Comparison of ENCODE assay signal across 9 mouse cellular contexts in genomic region chr7:99797911-99798647, GRCm38 (mm10). TPM values are rescaled to one million over a fixed set of nuclear protein-coding genes. Genes with fewer than 3 reads are reported as not detected.
A peak's percentile ranks its signal among the peaks of the same experiment; 100 is the strongest.
DNase-seq lines count a peak whose midpoint lies in the region; ATAC-seq and TF ChIP-seq lines count a peak whose summit lies in the region.
"Had no signal": no experiment of that assay in that cellular context is flagged by ENCODE, and none has a peak within 500 bp of the region (broad histone marks: within the 10 kb centered on the region; RNA-seq: fewer than 3 reads in every experiment).

No protein-coding gene starts in this region.

- no peaks in the 10 kb centered on the region for H3K36me3 ChIP-seq in forebrain, embryonic 13.5 days (ENCODE audit: poor library complexity, severe bottlenecking)
- H3K36me3 ChIP-seq in liver, embryonic 14.5 days (replicated peaks; ENCODE audit: control insufficient read depth, insufficient read depth, low read depth): no peaks in the 10 kb centered on the region
- H3K36me3 ChIP-seq: hindbrain, embryonic 15.5 days had no signal

- H3K4me2 ChIP-seq in forebrain, embryonic 13.5 days: no peak overlapping the region
- no peak overlapping the region for H3K4me2 ChIP-seq in liver, embryonic 14.5 days (ENCODE audit: low read depth)
- H3K4me2 ChIP-seq: hindbrain, embryonic 15.5 days had no signal

- TF ChIP-seq CTCF in liver, embryonic 14.5 days (IDR thresholded peaks at IDR 0.05; ENCODE audit: low read depth): peak; percentile 80

- peak; percentile 83 for DNase-seq in 416B (ENCODE audit: low read depth)
- DNase-seq in B cell, adult 2 months: peak; percentile 75 to 81
- DNase-seq in c-Kit-positive CD71-negative TER-119-negative erythroid progenitor cells, embryonic 14.5 days (ENCODE audit: low read depth): peak; percentile 79
- peak; percentile 78 for DNase-seq in kidney, postnatal 10 days
- DNase-seq in liver, embryonic 14.5 days (ENCODE audit: low read depth in 3 of 3, low spot score in 3 of 3): peak; percentile 74 to 80 (median 76)
- DNase-seq in retina, adult 2 months (ENCODE audit: low read depth, low spot score): peak; percentile 63

- H3K9ac ChIP-seq in forebrain, embryonic 13.5 days: no peak overlapping the region
- no peak overlapping the region for H3K9ac ChIP-seq in liver, embryonic 14.5 days (replicated peaks)
- H3K9ac ChIP-seq: hindbrain, embryonic 15.5 days had no signal

- H3K9me3 ChIP-seq in forebrain, embryonic 13.5 days (replicated peaks): no peaks in the 10 kb centered on the region
- no peaks in the 10 kb centered on the region for H3K9me3 ChIP-seq in liver, embryonic 14.5 days (ENCODE audit: control insufficient read depth, low read length)
- H3K9me3 ChIP-seq: hindbrain, embryonic 15.5 days had no signal

- ATAC-seq in forebrain, embryonic 13.5 days: peak; percentile 74; the same call in 1 of the 2 replicates
- no peak for ATAC-seq in liver, embryonic 14.5 days (ENCODE audit: insufficient read depth)
- no peak for ATAC-seq in activated CD4-positive, CD25-positive, alpha-beta regulatory T cell, adult 4 months

- H3K4me1 ChIP-seq in forebrain, embryonic 13.5 days: peaks cover 17% of the 10 kb centered on the region
- H3K4me1 ChIP-seq in liver, embryonic 14.5 days (replicated peaks; ENCODE audit: control insufficient read depth in 2 of 2, insufficient read depth in 2 of 2, low read length in 1 of 2): peaks cover 21 to 25% of the 10 kb centered on the region in 2 experiments

- H3K4me3 ChIP-seq in forebrain, embryonic 13.5 days: no peak overlapping the region
- H3K4me3 ChIP-seq in liver, embryonic 14.5 days (ENCODE audit: insufficient read depth in 1 of 2, low read depth in 2 of 2, low read length in 2 of 2): no peak overlapping the region
- H3K4me3 ChIP-seq: hindbrain, embryonic 15.5 days had no signal

- peaks cover 11% of the 10 kb centered on the region for H3K27me3 ChIP-seq in forebrain, embryonic 13.5 days
- no peaks in the 10 kb centered on the region for H3K27me3 ChIP-seq in liver, embryonic 14.5 days (ENCODE audit: control insufficient read depth, insufficient read depth, low read length)
- H3K27me3 ChIP-seq: hindbrain, embryonic 15.5 days had no signal

- H3K27ac ChIP-seq in forebrain, embryonic 13.5 days: no peak overlapping the region
- H3K27ac ChIP-seq in liver, embryonic 14.5 days: no peak overlapping the region
- H3K27ac ChIP-seq: hindbrain, embryonic 15.5 days had no signal

- TF ChIP-seq EP300 in liver, embryonic 14.5 days (IDR thresholded peaks at IDR 0.05; ENCODE audit: low read depth): no peak

- 37% methylated on average over 6 of the region's 6 CpGs for WGBS in forebrain, embryonic 13.5 days
- WGBS in liver, embryonic 14.5 days (ENCODE audit: insufficient replicate concordance): 33% methylated on average over 6 of the region's 6 CpGs

RNA-seq across cellular contexts. Expression of gene Neu3, which starts 30.1 kb away (rescaled TPM):
- 1.1 and 1.2 TPM in 2 replicates for polyA plus RNA-seq in forebrain, embryonic 13.5 days (2015; fragmentation: Nextera tagmentation; extraction: Ambion mirVana)
- polyA plus RNA-seq in liver, embryonic 14.5 days (2012; rRNA removed): 3.5 and 4.1 TPM in 2 replicates
- polyA plus RNA-seq in liver, embryonic 14.5 days (2014; fragmentation: Nextera tagmentation; extraction: Ambion mirVana): 2.9 and 3.2 TPM in 2 replicates
- 10 to 100 TPM; 24.2 to 29.1 TPM for polyA plus RNA-seq in activated CD4-positive, CD25-positive, alpha-beta regulatory T cell, adult 4 months (2017; shearing (Covaris generic))

RNA-seq across cellular contexts. Expression of gene Olfr521, which starts 34.8 kb away (rescaled TPM):
- polyA plus RNA-seq in forebrain, embryonic 13.5 days (2015; fragmentation: Nextera tagmentation; extraction: Ambion mirVana): not detected in 2 replicates
- polyA plus RNA-seq in liver, embryonic 14.5 days (2012; rRNA removed): not detected in 2 replicates
- polyA plus RNA-seq in liver, embryonic 14.5 days (2014; fragmentation: Nextera tagmentation; extraction: Ambion mirVana): not detected in 2 replicates
- polyA plus RNA-seq in activated CD4-positive, CD25-positive, alpha-beta regulatory T cell, adult 4 months (2017; shearing (Covaris generic)): not detected
- polyA plus RNA-seq: hindbrain, embryonic 15.5 days had no signal

Comparison
In these comparisons a context has a peak if more than half of its experiments do, and no peak if none do; other contexts are left out.
1. RNA of gene Neu3, which starts 30.1 kb away (polyA plus RNA-seq): 24.2 to 29.1 TPM in activated CD4-positive, CD25-positive, alpha-beta regulatory T cell, adult 4 months; 2.9 to 4.1 TPM in liver, embryonic 14.5 days and 1.1 to 1.2 TPM in forebrain, embryonic 13.5 days; every median in the first group is over 4 times any median in the second.
2. Peak in every context shown above with its lines, with median percentiles within 50 percentile points of each other: DNase-seq.